Mouse (Mus musculus): ENCODE measurements around the gene Rwdd4a.

- TF ChIP-seq CTCF (IDR thresholded peaks at IDR 0.05; ENCODE audit: extremely low read depth, insufficient read depth, insufficient read length, insufficient replicate concordance) (no peak), POLR2A (IDR thresholded peaks at IDR 0.05; ENCODE audit: low read depth, low read length) (no peak)
Measured at GRCm38 (mm10) chr8:47547102-47547501, 13.6 kb downstream of the Rwdd4a start.

All from spleen, adult 2 months (tissue).